Mouse (Mus musculus) granulocyte monocyte progenitor cell, adult 5-6 weeks (primary cell): ENCODE results near the gene Phgr1. TPM values are rescaled to one million over a fixed set of nuclear protein-coding genes. Genes with fewer than 3 reads are reported as not detected.

Source experiments
- ATAC-seq: replicated peaks from 2 replicates; pipeline ENCODE4 v1.8.0; 2016; ENCODE audit warnings: mild to moderate bottlenecking, moderate TSS enrichment, inconsistent platforms; ENCODE audit not compliant: poor library complexity, severe bottlenecking
- total RNA-seq, 2 experiments: library from RNA; stranded (forward) in 1 of 2; stranded (reverse) in 1 of 2; fragments of 200-712, 200-1000 nt in 1 of 2; fragments of >200 nt in 1 of 2; fragmentation: Nextera tagmentation in 1 of 2; gene quantifications; 2 replicates each; pipeline ENCODE4 v1.2.3; 2014 to 2017

Phgr1 gene
- total RNA-seq, 2 experiments from 2014 or later = not detected

DNA sequence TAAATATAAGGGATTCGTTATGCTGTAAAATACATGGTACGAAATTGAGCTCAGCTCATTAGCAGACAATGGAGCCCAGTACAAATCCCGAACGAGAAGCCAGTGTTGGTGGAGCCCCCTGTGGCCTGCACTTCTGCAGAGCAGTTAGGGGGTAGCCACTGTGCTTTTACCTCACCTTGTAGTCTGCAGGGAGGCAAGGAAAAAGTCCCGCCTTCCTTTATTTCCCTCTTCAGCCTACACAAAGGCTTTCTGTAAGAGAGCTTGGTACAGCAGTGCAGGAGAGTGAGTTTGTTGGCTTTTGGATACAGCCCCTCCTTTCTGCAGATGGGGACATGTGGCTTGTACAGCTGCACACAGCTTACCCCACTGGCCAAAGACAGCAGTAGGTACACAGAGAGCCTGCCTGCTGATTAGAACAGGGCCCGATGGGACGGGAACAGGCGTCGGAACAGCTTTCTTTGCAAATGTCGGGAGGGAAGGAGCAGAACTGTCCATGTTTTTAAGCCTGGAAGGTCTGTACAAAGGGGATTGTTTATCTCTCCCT, 23.2 kb upstream of the Phgr1 start:
- no peak for ATAC-seq

DNA sequence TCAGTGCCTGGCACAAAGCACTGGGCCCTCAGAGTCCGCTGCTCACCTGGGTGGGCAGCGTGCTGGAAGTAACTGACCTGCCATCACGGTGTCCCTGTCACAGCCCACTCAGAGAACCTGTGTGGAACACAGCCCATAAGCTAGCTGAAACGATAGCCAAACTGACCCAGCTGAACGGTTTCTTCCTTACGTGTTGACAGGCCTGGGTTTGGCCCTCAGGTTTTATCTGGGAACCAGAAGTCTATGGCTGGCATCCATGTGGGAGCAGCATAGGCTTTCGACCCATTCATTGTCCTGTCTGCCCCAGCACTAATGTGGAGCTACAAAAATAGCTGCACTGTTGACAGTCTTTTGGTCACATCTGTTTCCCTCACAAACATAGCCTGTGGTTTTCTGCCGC, 22.1 kb upstream of the Phgr1 start:
- ATAC-seq = no peak

DNA sequence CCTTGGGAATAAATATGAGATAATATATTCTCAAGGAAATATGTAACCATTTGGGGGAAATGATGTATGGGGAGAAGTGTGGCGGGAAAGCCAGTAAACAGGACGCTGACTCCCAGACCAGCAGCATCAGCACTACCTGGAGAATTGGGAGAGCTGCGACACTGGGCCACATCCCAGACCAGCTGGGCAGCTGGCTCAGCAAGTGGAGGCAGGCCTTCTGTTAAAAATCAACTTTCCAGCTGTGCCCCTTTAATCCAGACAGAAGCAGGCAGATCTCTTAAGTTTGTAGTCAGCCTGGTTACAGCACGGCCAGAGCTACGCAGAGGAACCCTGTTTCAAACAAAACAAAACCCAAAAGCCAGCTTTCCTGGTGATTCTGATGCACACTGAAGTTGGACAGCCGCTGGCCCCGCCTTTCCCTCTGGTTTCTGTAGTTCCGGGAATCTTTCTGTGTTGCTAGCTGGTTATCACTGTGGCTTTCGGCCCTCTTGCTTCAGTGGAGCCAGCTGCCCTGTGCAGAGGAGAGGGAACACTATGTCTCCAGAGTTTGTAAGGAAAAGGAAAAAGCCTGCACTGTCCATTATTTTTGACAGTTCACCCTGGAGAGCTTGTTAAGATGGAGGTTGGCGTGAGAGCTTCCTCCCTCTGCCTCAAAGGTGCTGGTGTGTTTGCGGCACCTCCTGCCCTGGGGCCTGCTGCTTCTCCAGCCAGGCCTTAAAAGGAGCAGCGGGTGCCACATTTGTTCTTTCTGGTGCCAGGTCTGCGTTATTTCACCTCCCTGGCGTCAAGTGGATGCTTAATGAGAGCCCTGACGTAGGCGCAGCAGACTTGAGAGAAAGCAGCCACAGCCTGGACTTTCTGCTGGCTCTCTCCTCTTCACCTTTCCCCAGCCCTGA, 20.4 kb upstream of the Phgr1 start:
- ATAC-seq = no peak

DNA sequence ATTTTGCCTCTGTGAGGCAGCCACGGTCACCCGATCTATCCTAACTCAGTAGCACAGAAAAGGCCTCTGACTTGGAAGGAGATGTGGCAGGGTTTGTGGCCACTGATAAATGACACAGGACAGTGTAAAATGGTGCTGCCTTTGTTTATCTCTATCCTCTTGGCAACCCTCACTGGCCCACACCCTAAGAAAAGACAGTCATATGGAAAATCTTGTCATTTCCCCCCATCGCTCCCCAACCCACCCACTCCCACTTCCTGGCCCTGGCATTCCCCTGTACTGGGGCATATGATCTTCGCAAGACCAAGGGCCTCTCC, 19.8 kb upstream of the Phgr1 start:
- ATAC-seq = no peak

DNA sequence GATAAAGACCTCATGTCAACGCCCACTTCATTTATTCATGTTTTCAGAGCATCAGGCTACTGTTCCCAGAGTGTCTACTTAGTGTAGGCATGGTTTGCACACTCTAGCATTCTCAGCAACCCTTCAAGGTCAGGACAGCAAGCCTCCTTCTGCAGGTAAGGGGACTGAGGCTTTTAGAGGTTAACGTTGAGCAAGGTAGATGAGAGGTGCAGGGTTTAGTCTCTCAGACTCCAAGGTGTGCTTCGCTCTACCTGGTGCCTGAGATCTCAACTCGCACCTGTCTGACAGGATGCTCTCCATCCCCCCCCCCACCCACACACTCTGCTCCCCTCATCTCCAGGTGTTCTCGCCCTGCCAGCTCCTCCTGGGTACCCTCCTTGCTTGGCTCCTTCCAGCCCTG, 18.4 kb upstream of the Phgr1 start:
- ATAC-seq = no peak

DNA sequence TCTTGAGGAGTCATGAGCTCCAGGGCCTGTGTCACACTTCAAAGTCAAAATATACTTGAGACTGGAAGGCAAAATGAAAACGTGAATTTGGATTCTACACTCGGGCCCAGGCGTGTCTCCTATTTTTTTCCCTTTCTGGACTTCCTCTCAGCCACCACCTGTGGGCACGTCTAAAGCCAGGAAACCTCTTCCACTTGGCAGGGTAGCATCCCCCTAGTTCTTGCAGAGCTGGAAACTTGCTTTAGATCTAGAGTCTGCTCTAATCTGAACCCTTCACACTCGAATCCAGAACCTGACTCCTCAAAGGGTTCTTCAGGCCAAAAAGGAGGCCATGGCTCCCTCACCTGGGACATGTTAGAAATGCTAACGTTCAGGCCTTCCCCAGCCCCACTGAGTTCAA, 17.2 kb upstream of the Phgr1 start:
- ATAC-seq = no peak

DNA sequence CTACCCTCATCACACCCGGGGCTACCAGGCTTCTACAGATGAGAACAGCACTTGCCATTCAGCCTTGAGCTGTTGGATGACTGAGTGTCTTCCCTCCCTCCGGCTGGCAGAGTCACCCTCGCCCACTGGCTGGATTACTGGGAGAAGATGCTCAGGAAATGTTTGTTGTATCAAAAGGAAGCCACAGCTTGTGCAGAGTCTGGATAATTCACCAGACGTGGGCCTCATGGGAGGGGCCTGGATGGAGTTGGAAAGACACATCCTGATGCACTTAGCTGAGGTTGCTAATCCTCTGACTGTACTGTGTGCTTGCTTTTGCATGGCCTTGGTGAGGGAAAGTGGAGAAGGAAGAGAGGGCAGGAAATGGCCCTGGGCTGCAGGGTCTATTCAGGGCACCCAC, 16.5 kb upstream of the Phgr1 start:
- ATAC-seq = no peak

DNA sequence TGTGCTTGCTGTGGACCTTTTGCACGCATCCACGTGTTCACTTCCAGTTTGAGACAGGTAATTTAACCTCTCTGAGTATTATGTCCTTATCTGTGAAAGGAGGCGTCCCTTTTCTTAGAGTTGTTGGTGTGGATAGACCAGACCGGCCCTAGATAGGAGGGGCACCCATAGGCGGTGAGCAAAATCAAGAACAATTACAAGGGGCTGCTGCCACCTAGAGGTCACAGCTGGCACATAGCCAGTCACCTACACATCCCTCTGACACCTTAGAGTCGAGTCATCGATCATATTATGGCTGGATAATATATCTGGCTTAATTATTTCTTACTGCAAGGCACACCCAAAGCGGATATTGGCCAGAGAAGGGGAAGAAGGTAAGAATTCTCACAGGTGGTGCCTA, 12.7 kb upstream of the Phgr1 start:
- peak; percentile 59 for ATAC-seq

DNA sequence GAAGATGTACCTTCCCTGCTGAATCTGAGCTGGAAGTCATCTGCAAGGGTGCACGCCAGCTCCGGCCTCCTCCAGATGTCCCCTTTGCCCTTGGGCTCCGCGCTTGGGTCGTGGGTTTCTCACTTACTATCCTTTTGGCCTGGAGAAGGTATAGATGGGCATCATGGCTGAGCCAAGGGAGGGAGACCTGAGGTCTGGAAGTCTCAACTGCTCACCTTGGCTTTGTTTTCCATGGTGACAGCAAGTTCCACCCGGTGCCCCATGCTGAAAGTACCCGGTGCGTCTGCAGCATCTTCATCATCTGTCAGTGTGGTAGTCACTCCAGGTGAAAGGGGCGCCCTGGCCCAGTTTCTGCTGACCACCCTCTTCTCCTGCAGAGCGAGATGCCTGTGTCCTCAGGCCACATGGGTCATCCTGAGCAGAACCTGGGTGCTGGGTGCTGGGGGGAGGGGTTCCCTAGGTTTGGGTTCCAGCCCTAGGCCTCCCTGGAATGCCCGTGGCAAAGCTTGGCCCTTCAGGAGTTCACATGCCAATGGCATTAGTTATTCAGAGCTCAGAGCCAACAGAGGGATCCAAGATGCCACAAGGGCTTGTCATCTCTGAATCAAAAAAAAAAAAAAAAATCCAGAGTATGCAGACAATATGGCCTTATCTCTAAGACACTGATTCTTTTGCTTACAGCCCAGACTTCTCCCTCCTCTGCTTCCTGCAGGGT, 12.1 kb upstream of the Phgr1 start:
- no peak for ATAC-seq

DNA sequence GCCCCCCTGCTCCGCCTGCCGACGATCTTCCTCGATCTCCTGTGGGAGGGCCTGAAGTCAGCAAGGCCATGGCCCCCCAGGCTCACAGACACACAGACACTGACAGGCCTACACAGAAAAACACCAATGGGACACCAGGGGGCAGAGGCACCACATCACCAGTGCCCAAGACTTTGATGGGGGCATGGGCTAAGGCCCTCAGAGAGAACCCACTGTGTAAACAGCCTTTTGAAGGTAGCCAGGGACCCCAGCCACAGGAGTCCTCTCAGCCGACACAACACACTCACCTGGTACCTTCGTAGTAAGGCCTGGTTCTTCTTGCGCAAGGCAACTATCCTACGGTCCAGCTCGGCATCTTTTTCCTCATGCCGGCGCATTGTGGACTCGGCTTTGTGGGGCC, 11.2 kb upstream of the Phgr1 start:
- no peak for ATAC-seq

DNA sequence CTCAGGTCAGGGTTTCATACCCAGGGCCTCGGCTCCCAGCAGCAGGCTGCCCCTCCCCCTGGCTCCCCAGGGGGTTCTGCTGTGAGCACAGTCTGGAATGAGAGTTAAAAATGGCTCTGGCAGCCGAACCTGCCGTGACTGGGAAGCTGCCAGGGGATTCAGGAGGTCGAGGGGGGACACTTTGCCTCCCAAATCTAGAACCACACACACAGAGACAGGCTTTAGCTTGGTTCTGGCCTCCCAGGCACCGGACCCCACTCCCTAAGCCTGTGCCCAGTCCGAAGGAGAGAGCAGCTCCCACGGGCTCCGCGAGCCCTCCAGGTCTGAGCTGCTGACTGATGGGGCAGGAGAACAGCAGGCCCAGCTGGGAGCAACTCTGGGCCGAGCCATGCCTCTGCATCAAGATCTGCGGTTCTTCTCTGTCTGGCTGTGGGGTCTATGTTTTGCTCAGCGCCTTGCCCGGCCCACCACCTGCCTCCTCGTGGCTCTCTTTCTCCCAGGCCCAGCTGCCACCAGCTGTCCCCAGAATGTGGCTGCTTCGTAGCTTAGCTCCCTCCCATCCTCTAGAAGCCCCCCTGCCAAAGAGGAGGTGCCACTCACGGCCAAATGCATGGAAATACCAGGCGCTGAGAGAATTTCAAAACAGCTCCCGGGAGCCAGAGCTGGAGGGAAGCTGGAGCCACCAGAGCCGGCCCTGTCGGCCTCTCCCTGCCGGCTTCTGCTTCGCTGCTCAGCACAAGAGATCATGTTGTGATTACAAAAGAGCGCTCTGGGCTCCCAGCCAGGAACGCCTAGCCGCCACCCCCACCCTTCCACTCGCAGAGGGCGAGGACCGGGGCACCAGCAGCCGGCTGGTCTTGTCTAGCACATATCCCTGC, 10.4 kb upstream of the Phgr1 start, which contains the start of gene Ccdc9b:
Ccdc9b (minus strand) TSS at position 756 of the 878 bp plus-strand sequence.
- ATAC-seq = peak; percentile 70

DNA sequence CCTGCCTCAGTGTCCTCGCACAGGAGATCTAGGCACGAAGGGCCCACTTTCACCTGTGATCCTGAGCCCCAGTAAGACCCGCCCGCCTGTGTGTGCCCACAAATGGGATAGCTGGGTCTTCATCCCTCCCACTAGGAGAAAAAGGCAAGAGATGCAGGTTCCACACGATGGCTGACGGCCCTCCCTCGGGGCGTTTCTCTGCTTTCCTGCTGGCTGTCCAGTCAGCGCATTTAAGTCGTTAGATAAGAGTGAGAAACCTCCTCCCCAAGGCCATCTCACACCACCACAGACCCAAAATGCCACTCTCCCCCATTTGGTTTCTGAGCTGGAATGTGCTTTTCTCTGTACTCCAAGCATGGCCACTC, 9.8 kb upstream of the Phgr1 start:
- no peak for ATAC-seq

DNA sequence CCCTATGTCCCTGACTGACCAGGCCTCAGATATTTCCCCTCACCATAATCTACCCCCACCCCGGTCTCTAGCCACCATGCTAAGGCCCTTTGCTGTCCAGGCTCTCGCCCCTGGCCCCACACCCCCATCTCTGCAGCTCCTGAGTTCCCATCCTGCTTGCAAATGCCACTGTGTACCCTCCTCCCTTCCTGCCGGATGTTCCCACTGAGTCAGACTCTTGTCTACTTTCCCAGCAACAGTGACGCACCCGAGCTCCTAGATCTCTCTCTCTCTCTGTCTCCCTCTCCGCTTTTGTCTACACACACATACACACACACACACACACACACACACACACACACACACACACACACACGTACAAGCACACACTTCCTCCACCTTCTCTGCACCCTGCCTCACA, 9.1 kb upstream of the Phgr1 start:
- no peak for ATAC-seq

DNA sequence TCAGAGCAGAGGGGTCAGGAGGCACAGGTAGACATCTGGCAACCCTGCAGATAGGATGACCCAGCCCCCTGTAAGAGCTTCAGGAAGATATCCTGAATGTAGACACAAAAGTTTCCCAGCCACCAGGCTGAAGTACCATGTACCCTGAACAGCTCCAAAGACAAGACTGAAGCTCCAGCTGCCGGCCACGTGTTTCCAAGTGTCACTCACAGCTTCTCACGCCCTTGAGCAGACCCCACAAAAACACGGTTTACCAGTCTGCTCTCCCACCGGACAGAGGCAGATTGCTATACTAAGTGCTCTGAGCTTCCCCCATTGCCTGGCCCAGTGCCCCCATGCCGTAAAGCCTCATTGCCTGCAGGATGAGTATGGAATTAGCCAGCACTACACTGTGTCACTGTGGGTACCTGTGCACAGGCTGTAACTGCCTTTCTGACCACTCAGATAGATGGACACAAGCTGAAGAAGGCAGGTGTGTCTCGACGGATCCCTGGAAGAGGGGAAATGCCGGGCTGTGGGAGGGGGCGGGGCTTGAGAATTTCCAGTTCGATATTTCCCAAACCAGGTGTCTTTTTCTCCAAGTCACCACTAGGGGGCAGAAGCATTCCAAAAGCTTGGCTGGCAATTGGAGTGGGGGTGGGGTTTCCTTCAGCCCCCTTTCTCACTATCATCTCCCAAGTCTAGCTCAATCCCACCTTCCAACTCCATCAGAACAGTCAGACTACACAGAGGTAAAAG, 8.3 kb upstream of the Phgr1 start:
- ATAC-seq = no peak

DNA sequence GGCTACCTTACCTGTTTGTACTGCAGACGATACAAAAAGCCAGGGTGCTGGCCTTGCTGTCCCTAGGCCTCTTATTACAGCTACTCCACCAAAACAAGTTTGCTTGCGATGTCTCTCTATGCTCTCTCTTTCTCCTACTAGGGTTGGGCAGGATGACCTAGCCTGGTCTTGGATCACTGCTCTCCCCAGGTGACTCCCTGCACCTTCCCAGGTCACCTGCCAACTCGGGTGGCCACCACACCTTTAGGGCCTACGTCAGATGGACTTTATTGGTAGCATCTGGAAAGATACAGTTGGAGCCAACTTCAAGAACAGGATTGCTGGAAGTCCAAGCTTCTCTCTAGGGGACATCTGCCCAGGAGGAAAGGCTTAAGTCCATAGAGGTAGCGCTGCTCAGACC, 7.7 kb upstream of the Phgr1 start:
- ATAC-seq = no peak

DNA sequence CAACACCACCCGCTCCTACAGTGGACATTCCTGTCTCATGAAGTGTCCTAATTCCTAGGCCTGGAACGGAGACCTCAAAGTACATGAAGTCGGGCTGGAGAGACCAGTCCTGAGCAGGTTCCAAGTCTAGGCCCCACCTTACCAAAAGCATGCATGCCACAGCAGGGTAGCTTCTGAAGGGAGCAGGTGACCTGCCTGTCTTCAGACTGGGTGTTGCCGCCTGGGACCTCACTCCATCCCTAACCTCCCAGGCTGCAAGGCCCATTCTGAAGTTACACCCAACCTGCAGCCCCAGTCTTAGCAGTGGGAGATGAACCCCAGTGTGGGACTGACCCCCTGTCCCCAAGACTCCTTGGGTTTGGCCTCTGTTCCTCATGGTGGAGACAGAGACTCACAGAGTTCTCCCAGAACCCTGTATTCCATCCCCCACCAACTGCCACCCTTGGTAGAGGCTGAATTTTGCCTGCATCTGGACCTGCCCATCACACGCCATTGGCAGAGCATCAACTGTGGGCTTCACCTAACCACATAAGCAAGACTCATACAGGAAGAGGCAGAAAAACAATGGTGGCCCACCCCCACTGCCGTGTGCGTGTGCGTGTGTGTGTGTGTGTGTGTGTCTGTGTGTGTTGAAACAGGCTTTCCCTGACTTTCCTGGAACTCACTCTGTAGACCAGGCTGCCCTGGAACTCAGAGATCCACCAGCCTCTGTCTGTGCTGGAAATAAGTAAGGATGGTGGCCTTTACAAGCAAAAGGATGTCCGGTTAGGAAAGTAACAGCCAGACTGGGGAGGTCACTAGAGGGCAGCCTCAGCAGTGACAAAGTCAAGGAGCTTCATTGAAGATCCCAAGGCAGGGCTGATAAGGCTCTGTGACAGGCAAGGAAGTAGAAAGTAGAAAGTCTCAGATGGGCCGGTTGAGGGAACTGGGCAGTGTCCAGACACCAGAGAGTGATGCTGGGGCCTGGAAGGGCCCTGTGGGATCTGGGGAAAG, 6.2 kb upstream of the Phgr1 start:
- ATAC-seq = peak; percentile 11; the same call in 1 of the 2 replicates

DNA sequence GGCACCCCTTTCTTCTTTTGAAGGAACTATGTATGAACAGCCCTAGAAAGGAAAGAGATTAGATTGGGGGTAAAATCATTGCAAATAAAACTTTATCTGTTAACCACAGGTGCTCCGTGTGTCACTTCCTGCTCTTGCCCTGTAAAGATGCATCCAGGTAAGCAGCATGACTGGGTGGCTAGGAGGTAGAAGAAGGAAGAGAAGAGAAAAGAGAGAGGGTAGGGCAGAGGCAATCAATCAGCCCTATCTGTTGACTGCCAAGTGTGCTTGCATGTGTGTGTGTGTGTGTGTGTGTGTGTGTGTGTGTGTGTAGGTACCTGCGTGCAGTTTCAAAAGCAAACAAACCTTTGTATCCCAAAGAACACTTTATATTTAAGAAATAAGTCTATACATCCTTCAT, 2.0 kb downstream of the Phgr1 start:
- no peak for ATAC-seq

DNA sequence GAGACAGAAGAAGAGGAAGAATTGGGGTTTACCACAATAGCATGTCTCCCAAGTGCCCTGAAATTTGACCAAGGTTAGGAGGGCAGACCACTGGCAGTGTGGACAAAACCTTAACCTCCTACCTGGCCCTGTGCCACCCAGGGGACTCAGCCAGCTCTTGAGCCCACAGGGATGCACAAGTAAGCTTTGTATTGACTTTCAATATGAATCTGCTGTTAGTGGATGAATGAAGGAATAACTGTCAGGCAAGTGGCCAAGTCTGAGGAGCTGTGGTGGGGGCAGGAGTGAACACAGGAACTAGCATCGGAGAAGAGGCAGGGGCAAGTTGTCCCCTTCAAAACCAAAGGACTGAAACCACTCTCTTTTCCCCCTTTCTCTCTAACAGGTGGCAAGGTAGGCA, 2.8 kb downstream of the Phgr1 start:
- ATAC-seq = no peak

DNA sequence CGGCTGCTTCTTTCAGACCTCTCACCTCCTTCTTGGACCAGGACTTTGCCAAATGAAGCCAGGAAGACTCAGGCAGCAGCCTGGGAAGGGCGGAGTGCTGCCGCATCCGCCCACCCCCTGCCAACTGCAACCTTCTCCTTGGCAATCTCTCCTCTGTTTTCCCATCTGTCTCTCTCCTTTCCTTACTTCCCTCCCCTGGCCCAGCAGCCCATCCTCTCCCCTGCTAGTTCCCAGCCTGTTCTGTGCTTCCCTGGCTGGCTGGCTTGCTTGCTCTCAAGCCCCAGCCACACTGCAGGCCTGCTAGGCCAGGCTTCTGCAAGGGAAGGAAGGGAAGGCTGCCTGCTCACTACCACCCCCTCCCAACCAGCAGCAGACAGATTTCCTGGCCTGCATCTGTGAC, 3.3 kb downstream of the Phgr1 start:
- no peak for ATAC-seq
